Mouse (Mus musculus): ENCODE results near the gene Tardbp. TPM values are rescaled to one million over a fixed set of nuclear protein-coding genes. Genes with fewer than 3 reads are reported as not detected.

Gene Tardbp
- polyA plus RNA-seq, 1 experiment from 2014 or later, result 301 TPM

DNA sequence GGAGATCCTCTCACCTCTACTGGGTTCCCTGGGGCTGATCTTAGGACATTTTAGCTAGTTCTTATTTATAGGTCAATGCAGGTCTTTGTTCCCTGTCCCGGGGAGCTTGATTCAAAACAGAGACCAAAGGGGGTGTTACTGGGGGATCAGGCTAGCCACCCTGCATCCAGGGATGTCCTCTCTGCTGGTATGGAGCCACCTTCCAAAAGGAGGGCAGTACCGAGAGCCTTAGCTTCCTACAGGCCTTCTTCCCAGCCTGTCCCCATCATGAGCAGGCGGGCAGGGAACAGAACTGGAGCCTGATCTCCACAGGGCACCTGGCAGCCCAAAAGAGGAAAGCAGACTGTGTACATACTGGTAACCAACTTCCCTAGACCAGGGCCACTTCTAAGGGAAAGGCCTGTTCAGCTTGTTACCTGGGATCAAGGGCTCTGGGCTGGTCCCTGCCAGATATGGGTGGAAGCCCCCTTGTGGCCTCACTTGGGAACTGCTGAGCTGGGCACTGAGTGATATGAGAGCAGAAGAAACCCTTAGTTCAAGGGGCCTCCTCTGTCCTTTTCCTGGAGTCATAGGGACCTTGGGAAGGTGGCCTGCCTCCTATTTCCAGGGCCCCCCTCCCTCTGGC lies 22.2 kb downstream of the Tardbp start:
- 87% methylated on average over 3 of the region's 3 CpGs for WGBS
- H3K9me3 ChIP-seq, result no peaks in the 10 kb centered on the region
- no peak overlapping the region for H3K4me3 ChIP-seq
- H3K27me3 ChIP-seq (ENCODE audit: insufficient read depth, poor library complexity, severe bottlenecking), result no peaks in the 10 kb centered on the region
- H3K36me3 ChIP-seq, result peaks cover 6% of the 10 kb centered on the region
- DNase-seq (ENCODE audit: low spot score), result no peak
- no peak overlapping the region for H3K27ac ChIP-seq
- peaks cover 9% of the 10 kb centered on the region; the same call in 1 of the 2 replicates for H3K4me1 ChIP-seq

DNA sequence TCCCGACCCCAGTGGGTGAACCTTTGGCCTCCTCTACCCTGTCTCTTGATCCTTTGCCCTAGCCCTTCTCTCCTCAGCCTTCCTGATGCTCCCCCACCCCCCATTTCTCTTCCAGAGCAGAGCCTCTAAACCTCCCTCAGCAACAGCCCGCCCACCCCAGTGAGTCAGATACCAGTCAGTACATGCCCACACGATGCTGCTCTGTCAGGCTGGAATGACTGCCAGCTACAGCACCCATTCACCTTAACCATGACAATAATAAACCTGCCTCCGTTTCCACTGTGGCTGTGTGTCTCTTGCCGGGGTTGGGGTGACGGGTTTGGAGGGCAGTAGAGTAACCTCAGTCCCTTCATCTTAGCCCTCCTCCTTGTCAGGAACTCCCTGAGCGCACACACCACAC lies 22.7 kb downstream of the Tardbp start:
- no peaks in the 10 kb centered on the region for H3K9me3 ChIP-seq
- no peak overlapping the region for H3K27ac ChIP-seq
- peaks cover 8% of the 10 kb centered on the region for H3K36me3 ChIP-seq
- no peaks in the 10 kb centered on the region for H3K27me3 ChIP-seq (ENCODE audit: insufficient read depth, poor library complexity, severe bottlenecking)
- WGBS, result 75% methylated on average over 7 of the region's 7 CpGs
- DNase-seq (ENCODE audit: low spot score), result no peak
- H3K4me1 ChIP-seq, result peaks cover 9% of the 10 kb centered on the region; the same call in 1 of the 2 replicates
- no peak overlapping the region for H3K4me3 ChIP-seq

DNA sequence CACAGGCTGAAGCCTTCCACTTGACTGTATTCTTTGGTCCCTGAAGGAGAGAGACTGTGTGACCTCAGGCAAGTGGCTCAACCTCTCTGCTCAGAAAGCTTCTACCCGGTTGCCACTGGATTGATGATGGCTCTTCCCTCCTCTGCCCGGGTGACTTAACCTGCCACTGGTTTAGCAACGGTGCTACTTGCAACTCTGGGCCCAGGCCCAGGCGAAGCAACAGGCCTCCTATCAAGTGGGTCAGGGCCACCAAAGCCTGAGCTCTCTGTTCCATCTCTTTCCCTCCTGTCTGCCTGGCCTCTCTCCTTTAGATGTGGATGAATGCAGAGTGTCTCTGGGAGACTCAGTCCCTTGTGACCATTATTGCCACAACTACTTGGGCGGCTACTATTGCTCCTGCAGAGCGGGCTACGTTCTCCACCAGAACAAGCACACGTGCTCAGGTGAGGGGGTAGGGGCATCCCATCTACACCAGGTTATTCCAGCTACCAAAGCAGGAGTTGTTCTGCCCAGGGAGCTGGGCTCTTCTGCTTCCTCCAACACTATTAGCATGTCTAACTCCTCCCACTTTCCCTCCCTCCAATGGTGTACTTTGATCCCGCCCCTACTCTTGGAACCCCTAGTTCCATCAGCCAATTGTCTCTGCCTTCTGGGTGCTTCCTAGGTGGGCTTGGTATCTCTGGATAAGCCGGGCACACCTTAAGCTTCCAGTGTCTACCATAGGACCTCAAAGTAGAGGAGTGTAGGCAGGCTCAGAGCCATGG lies 23.3 kb downstream of the Tardbp start:
- Histone ChIP-seq H3K27ac (no peak overlapping the region), H3K4me1 (0 out of 2 replicates have a peak, but pooled peaks cover 4% of the 10 kb centered on the region), H3K27me3 (ENCODE audit: insufficient read depth, poor library complexity, severe bottlenecking) (no peaks in the 10 kb centered on the region), H3K9me3 (0 out of 2 replicates have a peak, but pooled peaks cover 2% of the 10 kb centered on the region), H3K4me3 (no peak overlapping the region), H3K36me3 (peaks cover 14% of the 10 kb centered on the region)
- 68% methylated on average over 10 of the region's 10 CpGs for whole genome bisulfite sequencing
- no peak for DNase-seq (ENCODE audit: low spot score)

DNA sequence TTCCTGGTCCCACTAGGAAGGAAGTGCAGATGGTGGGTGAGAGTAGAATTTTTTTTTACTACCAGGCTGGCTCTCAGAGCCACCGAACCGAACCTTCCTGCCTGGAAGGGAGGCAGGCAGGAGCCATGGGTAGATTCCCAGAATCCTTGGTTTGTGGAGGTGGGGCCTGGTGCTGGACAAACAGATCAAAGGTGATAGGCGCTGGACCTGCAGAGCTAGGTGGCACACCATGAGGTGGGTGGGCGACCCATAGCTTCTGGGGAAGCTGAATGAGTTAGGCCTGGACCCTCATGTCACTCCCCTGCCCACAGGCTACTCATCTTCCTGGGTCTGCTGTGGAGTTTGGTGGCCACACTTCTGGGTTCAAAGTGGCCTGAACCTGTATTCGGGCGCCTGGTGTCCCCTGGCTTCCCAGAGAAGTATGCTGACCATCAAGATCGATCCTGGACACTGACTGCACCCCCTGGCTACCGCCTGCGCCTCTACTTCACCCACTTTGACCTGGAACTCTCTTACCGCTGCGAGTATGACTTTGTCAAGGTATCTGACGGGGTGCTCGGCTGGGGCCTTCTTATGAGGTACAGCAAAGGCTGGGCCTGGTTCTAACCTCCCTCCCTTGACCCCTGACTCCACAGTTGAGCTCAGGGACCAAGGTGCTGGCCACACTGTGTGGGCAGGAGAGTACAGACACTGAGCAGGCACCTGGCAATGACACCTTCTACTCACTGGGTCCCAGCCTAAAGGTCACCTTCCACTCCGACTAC lies 24.3 kb downstream of the Tardbp start, which contains the start of gene Masp2:
TSS of gene Masp2 (plus strand) at position 198 of the 764 bp plus-strand sequence.
- 0 out of 2 replicates have a peak, but pooled peaks cover 4% of the 10 kb centered on the region for H3K4me1 ChIP-seq
- WGBS, result 88% methylated on average over 14 of the region's 14 CpGs
- H3K4me3 ChIP-seq, result no peak within 1 kb of the TSS
- H3K9me3 ChIP-seq, result 0 out of 2 replicates have a peak, but pooled peaks cover 2% of the 10 kb centered on the region
- peaks cover 23% of the 10 kb centered on the region for H3K36me3 ChIP-seq
- H3K27ac ChIP-seq, result peak within 1 kb of the TSS; percentile 16; the same call in 1 of the 2 replicates
- no peak for DNase-seq (ENCODE audit: low spot score)
- no peaks in the 10 kb centered on the region for H3K27me3 ChIP-seq (ENCODE audit: insufficient read depth, poor library complexity, severe bottlenecking)

GRCm38 (mm10) chr4:148601871-148602270 lies 24.9 kb downstream of the Tardbp start:
- no peak overlapping the region for H3K4me3 ChIP-seq

GRCm38 (mm10) chr4:148600316-148600715 lies 26.5 kb downstream of the Tardbp start:
- WGBS, result 84% methylated on average over 4 of the region's 4 CpGs
- no peak for DNase-seq (ENCODE audit: low spot score)
- no peak overlapping the region for H3K27ac ChIP-seq
- H3K9me3 ChIP-seq, result 0 out of 2 replicates have a peak, but pooled peaks cover 2% of the 10 kb centered on the region
- peaks cover 41% of the 10 kb centered on the region for H3K36me3 ChIP-seq
- no peaks in the 10 kb centered on the region for H3K27me3 ChIP-seq (ENCODE audit: insufficient read depth, poor library complexity, severe bottlenecking)
- H3K4me1 ChIP-seq, result 0 out of 2 replicates have a peak, but pooled peaks cover 4% of the 10 kb centered on the region
- no peak overlapping the region for H3K4me3 ChIP-seq

More at GRCm38 (mm10) chr4:148601871-148602270, 24.9 kb downstream of the Tardbp start:
- H3K36me3 ChIP-seq, result peaks cover 25% of the 10 kb centered on the region
- 0 out of 2 replicates have a peak, but pooled peaks cover 2% of the 10 kb centered on the region for H3K9me3 ChIP-seq
- H3K27ac ChIP-seq, result no peak overlapping the region
- WGBS, result 63% methylated on average over 4 of the region's 4 CpGs
- no peaks in the 10 kb centered on the region for H3K27me3 ChIP-seq (ENCODE audit: insufficient read depth, poor library complexity, severe bottlenecking)
- DNase-seq (ENCODE audit: low spot score), result no peak
- 0 out of 2 replicates have a peak, but pooled peaks cover 4% of the 10 kb centered on the region for H3K4me1 ChIP-seq

- Histone ChIP-seq H3K4me1 (0 out of 2 replicates have a peak, but pooled peaks cover 1% of the 10 kb centered on the region), H3K9me3 (0 out of 2 replicates have a peak, but pooled peaks cover 2% of the 10 kb centered on the region), H3K27ac (no peak overlapping the region), H3K4me3 (no peak overlapping the region), H3K36me3 (peaks cover 55% of the 10 kb centered on the region), H3K27me3 (ENCODE audit: insufficient read depth, poor library complexity, severe bottlenecking) (no peaks in the 10 kb centered on the region)
- DNase-seq (ENCODE audit: low spot score), result no peak
- WGBS, result 89% methylated on average over 12 of the region's 12 CpGs
Measured at GRCm38 (mm10) chr4:148598826-148599225, 28.0 kb downstream of the Tardbp start.

DNA sequence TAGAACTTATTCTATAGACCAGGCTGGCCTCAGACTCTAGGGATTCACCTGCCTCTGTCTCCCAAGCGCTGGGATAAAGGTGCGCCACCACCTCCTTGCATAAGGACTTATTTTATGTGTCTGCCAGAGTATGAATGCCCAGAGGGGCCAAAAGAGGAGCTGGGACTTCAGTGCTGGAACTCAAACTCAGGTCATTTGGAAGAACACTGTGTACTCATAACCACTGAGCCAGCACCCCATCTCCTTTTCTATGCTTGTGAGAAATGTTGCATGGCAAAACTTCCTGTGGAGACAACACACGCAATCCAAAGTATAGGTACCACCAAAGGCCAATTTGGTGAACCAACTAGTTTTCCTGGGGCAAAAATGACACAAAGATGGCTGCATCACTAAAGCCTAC lies 30.1 kb downstream of the Tardbp start:
- no peak for DNase-seq (ENCODE audit: low spot score)
- Histone ChIP-seq H3K4me3 (no peak overlapping the region), H3K9me3 (0 out of 2 replicates have a peak, but pooled peaks cover 2% of the 10 kb centered on the region), H3K27ac (no peak overlapping the region), H3K4me1 (peaks cover 15% of the 10 kb centered on the region), H3K36me3 (peaks cover 69% of the 10 kb centered on the region), H3K27me3 (ENCODE audit: insufficient read depth, poor library complexity, severe bottlenecking) (no peaks in the 10 kb centered on the region)
- WGBS, result 91% methylated on average over 3 of the region's 3 CpGs

DNA sequence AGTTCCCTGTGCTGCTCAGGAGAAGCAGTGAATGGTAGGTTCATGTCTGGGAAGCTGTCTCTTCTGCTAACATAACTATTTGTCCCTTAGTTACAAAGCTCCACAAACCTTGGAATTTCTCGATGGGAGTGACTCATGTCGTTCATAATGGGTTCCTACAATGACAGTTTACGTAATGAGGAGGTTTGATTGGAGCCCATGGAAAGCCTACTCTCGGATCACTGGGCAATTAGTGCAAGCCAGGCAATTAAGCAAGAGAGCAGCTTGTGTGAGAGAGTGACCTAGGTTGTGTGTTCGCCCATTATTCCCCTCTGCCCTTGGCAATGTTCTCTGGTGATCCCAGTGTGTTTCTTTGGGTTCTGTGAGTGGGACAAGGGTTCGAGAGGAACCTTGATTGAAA lies 30.9 kb downstream of the Tardbp start:
- DNase-seq (ENCODE audit: low spot score), result no peak
- no peak overlapping the region for H3K4me3 ChIP-seq
- WGBS, result 91% methylated on average over 6 of the region's 6 CpGs
- peaks cover 69% of the 10 kb centered on the region for H3K36me3 ChIP-seq
- H3K27ac ChIP-seq, result no peak overlapping the region
- no peaks in the 10 kb centered on the region for H3K27me3 ChIP-seq (ENCODE audit: insufficient read depth, poor library complexity, severe bottlenecking)
- 0 out of 2 replicates have a peak, but pooled peaks cover 2% of the 10 kb centered on the region for H3K9me3 ChIP-seq
- H3K4me1 ChIP-seq, result peaks cover 15% of the 10 kb centered on the region

DNA sequence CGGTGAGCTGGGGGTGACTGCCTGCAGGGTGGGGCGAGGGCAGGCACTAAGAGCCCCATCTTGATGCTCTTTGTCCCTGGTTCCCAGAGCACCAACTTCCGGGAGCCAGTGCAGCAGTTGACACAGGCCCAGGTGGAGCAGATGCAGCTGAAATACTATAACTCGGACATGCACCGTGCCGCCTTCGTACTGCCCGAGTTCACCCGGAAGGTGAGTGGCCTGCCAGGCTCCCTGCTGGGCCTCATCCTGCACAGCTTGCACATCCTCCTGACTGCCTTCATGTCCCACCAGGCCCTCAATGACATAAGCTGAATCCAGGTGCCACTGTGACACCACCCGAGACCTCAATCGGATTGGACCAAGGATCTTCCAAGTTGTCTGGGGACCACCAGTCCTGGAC lies 32.8 kb downstream of the Tardbp start:
- no peaks in the 10 kb centered on the region for H3K27me3 ChIP-seq (ENCODE audit: insufficient read depth, poor library complexity, severe bottlenecking)
- 96% methylated on average over 11 of the region's 11 CpGs for WGBS
- no peak overlapping the region for H3K27ac ChIP-seq
- 0 out of 2 replicates have a peak, but pooled peaks cover 2% of the 10 kb centered on the region for H3K9me3 ChIP-seq
- H3K36me3 ChIP-seq, result peaks cover 63% of the 10 kb centered on the region
- no peak overlapping the region for H3K4me3 ChIP-seq
- peaks cover 22% of the 10 kb centered on the region for H3K4me1 ChIP-seq
- no peak for DNase-seq (ENCODE audit: low spot score)

GRCm38 (mm10) chr4:148591637-148592380 lies 35.0 kb downstream of the Tardbp start:
- H3K27me3 ChIP-seq (ENCODE audit: insufficient read depth, poor library complexity, severe bottlenecking), result no peaks in the 10 kb centered on the region
- under 1% methylated on average over 53 of the region's 53 CpGs for WGBS
- peaks cover 44% of the 10 kb centered on the region for H3K36me3 ChIP-seq

DNA sequence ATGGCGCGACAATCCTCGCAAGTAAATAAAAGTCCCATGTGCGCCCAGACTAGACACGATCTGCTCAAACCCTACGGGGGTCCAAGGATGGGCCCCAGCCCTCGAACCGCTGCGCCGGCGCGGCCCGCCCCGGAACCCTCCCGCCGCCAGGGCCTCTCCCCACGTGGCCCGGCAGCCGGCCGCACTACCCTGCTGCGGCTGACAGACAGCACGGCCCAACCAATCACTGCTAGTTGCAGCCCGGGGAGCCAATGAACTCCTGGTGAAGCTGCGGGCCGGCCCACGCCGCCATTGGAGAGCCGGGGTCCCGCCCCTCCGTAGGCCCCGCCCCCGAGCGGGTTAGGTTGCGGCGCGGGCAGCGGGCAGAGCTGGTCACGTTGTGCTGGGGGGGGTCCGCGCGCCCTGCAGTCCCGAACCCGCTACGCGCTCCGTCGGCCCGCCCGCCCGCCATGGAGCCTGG lies 35.6 kb downstream of the Tardbp start, which contains the start of gene Srm:
TSS of gene Srm (plus strand) at position 333 of the 460 bp plus-strand sequence.
- peak; percentile 99 for DNase-seq (ENCODE audit: low spot score)
- WGBS, result under 1% methylated on average over 39 of the region's 50 CpGs

More at GRCm38 (mm10) chr4:148591637-148592380, 35.0 kb downstream of the Tardbp start:
- no peaks in the 10 kb centered on the region for H3K9me3 ChIP-seq
- H3K4me1 ChIP-seq, result peaks cover 25% of the 10 kb centered on the region
- peak overlapping the region; percentile 89 for H3K27ac ChIP-seq
- peak; percentile 80 for DNase-seq (ENCODE audit: low spot score)
- peak overlapping the region; percentile 76 for H3K4me3 ChIP-seq

More for the DNA sequence above, 35.6 kb downstream of the Tardbp start, which contains the start of gene Srm:
- Histone ChIP-seq H3K9me3 (no peaks in the 10 kb centered on the region), H3K36me3 (peaks cover 38% of the 10 kb centered on the region), H3K27ac (peak within 1 kb of the TSS; percentile 89), H3K4me3 (peak within 1 kb of the TSS; percentile 76), H3K4me1 (peaks cover 25% of the 10 kb centered on the region), H3K27me3 (ENCODE audit: insufficient read depth, poor library complexity, severe bottlenecking) (no peaks in the 10 kb centered on the region)
